Mouse (Mus musculus): ENCODE results near the gene Kcnip2.

GRCm38 (mm10) chr19:45804593-45805368 is 11.1 kb downstream of the Kcnip2 start:
- TF ChIP-seq CTCF (IDR thresholded peaks at IDR 0.05; ENCODE audit: control insufficient read depth, insufficient read depth, insufficient read length) (peak; percentile 72), MYOD1 (IDR thresholded peaks at IDR 0.05; ENCODE audit: control insufficient read depth, insufficient read length, low read depth) (no peak)

Data from C2C12 (cell line).